Comparison of ENCODE assay signal across 8 mouse cellular contexts in genomic region chr1:171262594-171263130, GRCm38 (mm10). TPM values are rescaled to one million over a fixed set of nuclear protein-coding genes. Genes with fewer than 3 reads are reported as not detected.
DNase-seq lines count a peak whose midpoint lies in the region; ATAC-seq and TF ChIP-seq lines count a peak whose summit lies in the region.

No protein-coding gene starts in this region.

- H3K9ac ChIP-seq in forebrain, embryonic 16.5 days (replicated peaks; ENCODE audit: low read depth, low read length), result peak overlapping the region; percentile 48
- H3K9ac ChIP-seq in liver, postnatal 0 days (replicated peaks), result no peak overlapping the region; the same call in 1 of the 2 replicates

- TF ChIP-seq CTCF in liver, postnatal 0 days (IDR thresholded peaks at IDR 0.05; ENCODE audit: low read depth), result no peak
- no peak for TF ChIP-seq CTCF in olfactory bulb, adult 2 months (IDR thresholded peaks at IDR 0.05; ENCODE audit: insufficient read depth, low read depth, low read length)

- peaks cover 14% of the 10 kb centered on the region for H3K4me1 ChIP-seq in forebrain, embryonic 16.5 days (replicated peaks; ENCODE audit: control insufficient read depth, insufficient read depth, low read length)
- H3K4me1 ChIP-seq in liver, postnatal 0 days (ENCODE audit: insufficient read depth), result peaks cover 14% of the 10 kb centered on the region
- H3K4me1 ChIP-seq in olfactory bulb, adult 2 months (ENCODE audit: control insufficient read depth, insufficient read depth, low read length), result peaks cover 7% of the 10 kb centered on the region

- H3K27me3 ChIP-seq in forebrain, embryonic 16.5 days (replicated peaks; ENCODE audit: control insufficient read depth, insufficient read depth, low read length), result no peaks in the 10 kb centered on the region
- H3K27me3 ChIP-seq in liver, postnatal 0 days (ENCODE audit: insufficient read depth, low read length), result 0 out of 2 replicates have a peak, but pooled peaks cover 6% of the 10 kb centered on the region

- no peak for TF ChIP-seq EP300 in liver, postnatal 0 days (IDR thresholded peaks at IDR 0.05; ENCODE audit: low read depth)

- peak; percentile 81 for ATAC-seq in forebrain, embryonic 16.5 days
- ATAC-seq in liver, postnatal 0 days, result peak; percentile 51
- ATAC-seq in erythroid progenitor cell, adult 5-6 weeks (replicated peaks; ENCODE audit: low FRiP score, poor library complexity, severe bottlenecking), result no peak

- no peak for TF ChIP-seq POLR2A in olfactory bulb, adult 2 months (IDR thresholded peaks at IDR 0.05; ENCODE audit: insufficient read depth, low read depth, low read length)

- no peaks in the 10 kb centered on the region for H3K36me3 ChIP-seq in forebrain, embryonic 16.5 days (ENCODE audit: control insufficient read depth, insufficient read depth)
- H3K36me3 ChIP-seq in liver, postnatal 0 days (replicated peaks; ENCODE audit: insufficient read depth, low read length), result no peaks in the 10 kb centered on the region

- H3K4me2 ChIP-seq in forebrain, embryonic 16.5 days (ENCODE audit: low read length), result peak overlapping the region; percentile 54
- H3K4me2 ChIP-seq in liver, postnatal 0 days (ENCODE audit: low read depth, low read length), result peak overlapping the region; percentile 51

- WGBS in forebrain, embryonic 16.5 days, result 2% methylated on average over 8 of the region's 8 CpGs
- WGBS in liver, postnatal 0 days (ENCODE audit: insufficient replicate concordance), result 0% methylated on average over 8 of the region's 8 CpGs
- WGBS in olfactory bulb, adult 2 months, result 2% methylated on average over 8 of the region's 8 CpGs

- DNase-seq in 3134 (ENCODE audit: extremely low read depth, insufficient read length, low spot score) (peak; percentile 61), NIH3T3 (ENCODE audit: low read depth) (peak; percentile 95)
- DNase-seq in heart, postnatal 25 days (ENCODE audit: low spot score), result peak; percentile 55
- DNase-seq in layer of hippocampus, adult 11-12 months (ENCODE audit: low spot score), result peak; percentile 88
- DNase-seq in liver, postnatal 0 days, result no peak

- peak overlapping the region; percentile 94 for H3K27ac ChIP-seq in forebrain, embryonic 16.5 days (ENCODE audit: low read length)
- H3K27ac ChIP-seq in liver, postnatal 0 days (ENCODE audit: low read depth), result peak overlapping the region; percentile 41
- H3K27ac ChIP-seq in olfactory bulb, adult 2 months (ENCODE audit: insufficient read depth, low read depth, low read length), result peak overlapping the region; percentile 93

- no peaks in the 10 kb centered on the region for H3K9me3 ChIP-seq in forebrain, embryonic 16.5 days (ENCODE audit: control insufficient read depth, low read length)
- H3K9me3 ChIP-seq in liver, postnatal 0 days (ENCODE audit: low read length), result no peaks in the 10 kb centered on the region

- intact Hi-C loops in heart, postnatal 25 days (cut with DNase I), result no loop called here

- peak overlapping the region; percentile 34 for H3K4me3 ChIP-seq in forebrain, embryonic 16.5 days (replicated peaks; ENCODE audit: low read length)
- H3K4me3 ChIP-seq in liver, postnatal 0 days (ENCODE audit: low read depth, low read length), result no peak overlapping the region
- peak overlapping the region; percentile 33 for H3K4me3 ChIP-seq in olfactory bulb, adult 2 months (ENCODE audit: insufficient read depth, low read depth, low read length)

RNA-seq across cellular contexts. Expression of gene B4galt3, which starts 7.5 kb away (rescaled TPM):
- 111 and 114 TPM in 2 replicates for polyA plus RNA-seq in forebrain, embryonic 16.5 days (2015; fragmentation: Nextera tagmentation; extraction: Ambion mirVana)
- total RNA-seq in heart, postnatal 25 days (2021), result 10 to 100 TPM; 16.4 to 17.8 TPM
- 16.0 and 16.7 TPM in 2 replicates for polyA plus RNA-seq in liver, postnatal 0 days (2015; fragmentation: Nextera tagmentation; extraction: Ambion mirVana)
- not detected in 2 replicates for polyA plus RNA-seq in olfactory bulb, adult 2 months (2012; ENCODE audit: insufficient read depth, insufficient read length, low replicate concordance, missing spikeins)
- 19.7 and 20.5 TPM in 2 replicates for total RNA-seq in erythroid progenitor cell, adult 5-6 weeks (2015; ENCODE audit: low replicate concordance)
- 26.8 and 40.8 TPM in 2 replicates for total RNA-seq in erythroid progenitor cell, adult 5-6 weeks (2017; ENCODE audit: low replicate concordance)

RNA-seq across cellular contexts. Expression of gene Ndufs2, which starts 11.5 kb away (rescaled TPM):
- polyA plus RNA-seq in forebrain, embryonic 16.5 days (2015; fragmentation: Nextera tagmentation; extraction: Ambion mirVana), result 212 and 232 TPM in 2 replicates
- total RNA-seq in heart, postnatal 25 days (2021), result 1,000 to 10,000 TPM; 1,437 to 1,441 TPM
- 158 and 170 TPM in 2 replicates for polyA plus RNA-seq in liver, postnatal 0 days (2015; fragmentation: Nextera tagmentation; extraction: Ambion mirVana)
- polyA plus RNA-seq in olfactory bulb, adult 2 months (2012; ENCODE audit: insufficient read depth, insufficient read length, low replicate concordance, missing spikeins), result 704 TPM in 1 of 2 replicates, not detected in the other
- total RNA-seq in erythroid progenitor cell, adult 5-6 weeks (2015; ENCODE audit: low replicate concordance), result 86.5 and 106 TPM in 2 replicates
- 40.8 and 73.3 TPM in 2 replicates for total RNA-seq in erythroid progenitor cell, adult 5-6 weeks (2017; ENCODE audit: low replicate concordance)

RNA-seq across cellular contexts. Expression of gene Adamts4, which starts 12.4 kb away (rescaled TPM):
- polyA plus RNA-seq in forebrain, embryonic 16.5 days (2015; fragmentation: Nextera tagmentation; extraction: Ambion mirVana), result 7.2 and 7.6 TPM in 2 replicates
- total RNA-seq in heart, postnatal 25 days (2021), result 1 to 10 TPM in 1 of 2 experiments, under 1 TPM in 1; 0.49 to 2.0 TPM
- polyA plus RNA-seq in liver, postnatal 0 days (2015; fragmentation: Nextera tagmentation; extraction: Ambion mirVana), result 0.41 and 0.51 TPM in 2 replicates
- polyA plus RNA-seq in olfactory bulb, adult 2 months (2012; ENCODE audit: insufficient read depth, insufficient read length, low replicate concordance, missing spikeins), result not detected in 2 replicates
- total RNA-seq in erythroid progenitor cell, adult 5-6 weeks (2015; ENCODE audit: low replicate concordance), result 0.42 TPM in 1 of 2 replicates, not detected in the other
- total RNA-seq in erythroid progenitor cell, adult 5-6 weeks (2017; ENCODE audit: low replicate concordance), result not detected in 2 replicates

RNA-seq across cellular contexts. Expression of gene Ppox, which starts 18.3 kb away (rescaled TPM):
- polyA plus RNA-seq in forebrain, embryonic 16.5 days (2015; fragmentation: Nextera tagmentation; extraction: Ambion mirVana), result 47.6 and 49.2 TPM in 2 replicates
- 10 to 100 TPM; 13.4 to 13.7 TPM for total RNA-seq in heart, postnatal 25 days (2021)
- polyA plus RNA-seq in liver, postnatal 0 days (2015; fragmentation: Nextera tagmentation; extraction: Ambion mirVana), result 61.5 and 69.6 TPM in 2 replicates
- not detected in 2 replicates for polyA plus RNA-seq in olfactory bulb, adult 2 months (2012; ENCODE audit: insufficient read depth, insufficient read length, low replicate concordance, missing spikeins)
- 739 and 765 TPM in 2 replicates for total RNA-seq in erythroid progenitor cell, adult 5-6 weeks (2015; ENCODE audit: low replicate concordance)
- 644 and 799 TPM in 2 replicates for total RNA-seq in erythroid progenitor cell, adult 5-6 weeks (2017; ENCODE audit: low replicate concordance)

RNA-seq across cellular contexts. Expression of gene Usp21, which starts 25.1 kb away (rescaled TPM):
- polyA plus RNA-seq in forebrain, embryonic 16.5 days (2015; fragmentation: Nextera tagmentation; extraction: Ambion mirVana), result 126 and 130 TPM in 2 replicates
- total RNA-seq in heart, postnatal 25 days (2021), result 10 to 100 TPM; 19.7 to 21.3 TPM
- polyA plus RNA-seq in liver, postnatal 0 days (2015; fragmentation: Nextera tagmentation; extraction: Ambion mirVana), result 13.9 and 15.1 TPM in 2 replicates
- not detected in 2 replicates for polyA plus RNA-seq in olfactory bulb, adult 2 months (2012; ENCODE audit: insufficient read depth, insufficient read length, low replicate concordance, missing spikeins)
- total RNA-seq in erythroid progenitor cell, adult 5-6 weeks (2015; ENCODE audit: low replicate concordance), result 39.0 and 64.9 TPM in 2 replicates
- 18.5 and 33.2 TPM in 2 replicates for total RNA-seq in erythroid progenitor cell, adult 5-6 weeks (2017; ENCODE audit: low replicate concordance)

Comparison
In these comparisons a context has a peak if more than half of its experiments do, and no peak if none do; other contexts are left out.
1. H3K27ac ChIP-seq: peak in every context shown above with its lines; median percentile 94 in forebrain, embryonic 16.5 days; 93 in olfactory bulb, adult 2 months; 41 in liver, postnatal 0 days.
2. RNA of gene B4galt3, which starts 7.5 kb away (polyA plus RNA-seq): 111 to 114 TPM in forebrain, embryonic 16.5 days and 16.0 to 16.7 TPM in liver, postnatal 0 days; not detected in olfactory bulb, adult 2 months; every median in the first group is over 10 times any median in the second.